Mouse (Mus musculus) forebrain, embryonic 12.5 days (tissue): ENCODE results near the gene Pla1a. TPM values are rescaled to one million over a fixed set of nuclear protein-coding genes. Genes with fewer than 3 reads are reported as not detected.
A peak's percentile ranks its signal among the peaks of the same experiment; 100 is the strongest.

Experiments
- ATAC-seq: fragments of 200-750 bp; cut with Nextera tagmentation; 2 replicates; pipeline ENCODE4 v1.8.0; 2017; ENCODE audit warnings: moderate TSS enrichment; ENCODE audit not compliant: low FRiP score
- H3K27ac ChIP-seq: fragments of 300-500 bp; sonication (generic); 2 replicates; pipeline ENCODE4 v1.5.1; 2016; ENCODE audit warnings: mild to moderate bottlenecking
- H3K27me3 ChIP-seq: fragments of 300-500 bp; sonication (generic); 2 replicates; pipeline ENCODE4 v1.6.1; 2016; ENCODE audit warnings: mild to moderate bottlenecking
- H3K36me3 ChIP-seq: fragments of 300-500 bp; sonication (generic); replicated peaks from 2 replicates; pipeline ENCODE4 v1.6.1; 2016; ENCODE audit warnings: mild to moderate bottlenecking
- H3K4me1 ChIP-seq: fragments of 300-500 bp; sonication (generic); 2 replicates; pipeline ENCODE4 v1.6.1; 2016
- H3K4me2 ChIP-seq: fragments of 300-500 bp; sonication (generic); 2 replicates; pipeline ENCODE4 v1.6.1; 2016; ENCODE audit warnings: mild to moderate bottlenecking, moderate library complexity
- H3K4me3 ChIP-seq: fragments of 300-500 bp; sonication (generic); replicated peaks from 2 replicates; pipeline ENCODE4 v1.5.1; 2016; ENCODE audit warnings: mild to moderate bottlenecking
- H3K9ac ChIP-seq: fragments of 300-500 bp; sonication (generic); 2 replicates; pipeline ENCODE4 v1.6.1; 2016; ENCODE audit warnings: mild to moderate bottlenecking
- H3K9me3 ChIP-seq: fragments of 300-500 bp; sonication (generic); 2 replicates; pipeline ENCODE4 v1.6.1; 2016
- WGBS: fragments of 180-500 bp; shearing (Covaris S2); methylation state at CpG from one replicate; pipeline ENCODE4 v1.1.7; 2016; 5-methylcytosine and 5-hydroxymethylcytosine counted together
- polyA plus RNA-seq: library from polyadenylated mRNA; unstranded; fragments of >200 nt; fragmentation: Nextera tagmentation; extraction: Ambion mirVana; gene quantifications from 2 replicates; pipeline ENCODE4 v1.2.1, GENCODE M21; 2016

Pla1a gene
- polyA plus RNA-seq, 1 experiment from 2014 or later: 0.15 TPM

DNA sequence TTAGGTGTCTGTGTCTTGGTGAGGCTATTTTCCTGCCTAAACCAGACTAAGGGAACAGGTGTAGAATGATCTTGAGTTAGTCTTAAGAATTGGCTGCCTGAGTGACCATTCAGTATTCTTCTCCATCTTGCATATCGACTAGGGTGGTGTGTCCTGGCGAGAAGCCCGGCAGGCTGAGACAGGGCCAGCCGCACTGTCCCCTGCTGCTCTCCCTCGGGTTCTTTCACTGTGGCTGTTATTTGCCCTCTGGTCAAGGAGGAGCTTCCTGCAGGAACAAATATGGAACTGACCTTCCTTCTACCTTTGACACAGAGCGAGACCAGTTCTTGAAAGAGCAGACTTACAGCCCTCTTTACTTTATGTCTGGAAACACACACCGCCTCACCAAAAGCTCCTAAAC is 80.9 kb downstream of the Pla1a start:
- H3K27me3 ChIP-seq: no peaks in the 10 kb centered on the region
- peaks cover 38% of the 10 kb centered on the region for H3K36me3 ChIP-seq
- H3K9me3 ChIP-seq: no peaks in the 10 kb centered on the region
- H3K4me1 ChIP-seq: peaks cover 10% of the 10 kb centered on the region
- no peak overlapping the region for H3K27ac ChIP-seq
- WGBS: 85% methylated on average over 7 of the region's 7 CpGs
- ATAC-seq: no peak
- no peak overlapping the region for H3K9ac ChIP-seq
- no peak overlapping the region for H3K4me3 ChIP-seq
- no peak overlapping the region for H3K4me2 ChIP-seq

DNA sequence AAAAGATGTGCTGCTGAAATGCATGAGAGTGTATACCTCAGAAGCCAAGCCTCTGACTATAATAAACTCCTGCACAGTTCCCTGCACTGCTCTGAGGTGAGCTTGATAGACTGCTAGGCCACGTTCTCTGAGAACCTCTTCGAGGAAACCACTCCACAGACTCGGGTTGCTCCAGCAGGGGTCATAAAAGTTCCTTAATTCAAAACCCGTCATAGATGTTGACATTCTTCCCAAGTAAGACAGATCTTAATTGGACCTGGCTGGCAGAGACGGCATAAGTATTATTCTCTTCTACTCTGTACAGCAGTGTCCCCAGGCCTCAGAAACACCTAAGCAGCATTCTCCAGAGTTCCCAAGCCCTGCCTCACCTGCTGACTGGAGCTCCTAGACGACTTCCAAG is 82.0 kb downstream of the Pla1a start:
- Histone ChIP-seq H3K9me3 (no peaks in the 10 kb centered on the region), H3K27ac (no peak overlapping the region), H3K36me3 (peaks cover 34% of the 10 kb centered on the region), H3K4me2 (no peak overlapping the region), H3K4me1 (peaks cover 10% of the 10 kb centered on the region), H3K4me3 (no peak overlapping the region), H3K27me3 (no peaks in the 10 kb centered on the region), H3K9ac (no peak overlapping the region)
- ATAC-seq: no peak
- WGBS: 89% methylated on average over 6 of the region's 6 CpGs

- Histone ChIP-seq H3K4me3 (no peak overlapping the region), H3K4me1 (peaks cover 10% of the 10 kb centered on the region), H3K36me3 (peaks cover 34% of the 10 kb centered on the region), H3K27me3 (no peaks in the 10 kb centered on the region), H3K9me3 (no peaks in the 10 kb centered on the region), H3K9ac (no peak overlapping the region), H3K27ac (no peak overlapping the region), H3K4me2 (no peak overlapping the region)
- ATAC-seq: no peak
- WGBS: 94% methylated on average over 7 of the region's 7 CpGs
Measured at GRCm38 (mm10) chr16:38350361-38350855, 82.5 kb downstream of the Pla1a start.

DNA sequence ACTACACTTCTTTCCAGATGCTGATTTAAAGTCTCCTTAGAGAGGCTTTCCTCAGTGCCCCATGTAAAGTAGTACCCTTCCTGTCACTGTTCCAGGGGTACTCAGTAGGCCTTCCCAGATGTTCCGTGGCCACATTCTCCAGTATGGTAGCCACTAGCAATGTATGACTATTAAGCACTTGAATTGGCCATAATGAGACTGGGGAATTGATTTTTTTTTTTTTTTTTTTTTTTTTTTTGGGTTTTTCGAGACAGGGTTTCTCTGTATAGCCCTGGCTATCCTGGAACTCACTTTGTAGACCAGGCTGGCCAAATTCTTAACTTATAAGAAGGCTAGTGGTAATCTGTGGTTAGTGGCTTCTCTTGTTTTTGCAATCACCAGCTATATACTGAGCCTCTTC is 83.1 kb downstream of the Pla1a start:
- Histone ChIP-seq H3K4me2 (no peak overlapping the region), H3K27ac (no peak overlapping the region), H3K9ac (no peak overlapping the region), H3K4me1 (peaks cover 10% of the 10 kb centered on the region), H3K36me3 (peaks cover 34% of the 10 kb centered on the region), H3K4me3 (no peak overlapping the region), H3K27me3 (no peaks in the 10 kb centered on the region), H3K9me3 (no peaks in the 10 kb centered on the region)
- WGBS: 85% methylated on average over 2 of the region's 2 CpGs
- ATAC-seq: no peak

DNA sequence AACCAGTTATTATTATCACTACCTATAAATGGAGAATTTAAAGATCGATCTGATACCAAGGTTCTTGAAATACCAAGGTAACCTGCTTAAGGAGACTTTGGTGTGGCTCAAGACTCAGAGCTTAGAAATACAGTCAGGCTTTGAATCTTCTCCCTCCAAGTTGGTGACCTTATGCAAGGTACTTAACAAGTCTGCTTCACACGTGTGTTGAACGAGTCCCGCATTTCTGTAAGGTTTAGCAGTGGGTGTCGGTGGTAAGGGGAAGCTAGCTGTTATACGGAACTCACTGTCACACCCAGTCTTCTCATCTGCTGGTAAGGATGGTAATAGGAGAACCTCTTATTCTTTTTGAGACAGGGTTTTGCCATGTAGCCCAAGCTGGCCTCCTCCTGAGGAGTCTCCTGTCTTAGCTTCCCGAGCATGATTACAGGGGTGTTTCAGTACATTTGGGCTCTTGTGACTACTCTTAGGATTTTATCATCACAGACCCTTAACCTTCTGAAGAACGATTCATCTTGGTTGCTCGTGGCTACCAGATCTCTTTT is 84.7 kb downstream of the Pla1a start:
- no peak overlapping the region for H3K4me2 ChIP-seq
- no peak overlapping the region for H3K4me3 ChIP-seq
- 90% methylated on average over 9 of the region's 9 CpGs for WGBS
- no peaks in the 10 kb centered on the region for H3K9me3 ChIP-seq
- no peak overlapping the region for H3K9ac ChIP-seq
- H3K4me1 ChIP-seq: peaks cover 10% of the 10 kb centered on the region
- no peak overlapping the region for H3K27ac ChIP-seq
- no peaks in the 10 kb centered on the region for H3K27me3 ChIP-seq
- H3K36me3 ChIP-seq: peaks cover 34% of the 10 kb centered on the region
- ATAC-seq: no peak

GRCm38 (mm10) chr16:38347588-38347987 is 85.4 kb downstream of the Pla1a start:
- 57% methylated on average over 6 of the region's 6 CpGs for WGBS
- peak overlapping the region; percentile 80 for H3K4me3 ChIP-seq
- ATAC-seq: no peak
- no peak overlapping the region for H3K27ac ChIP-seq
- peak overlapping the region; percentile 80; the same call in 1 of the 2 replicates for H3K9ac ChIP-seq
- H3K27me3 ChIP-seq: no peaks in the 10 kb centered on the region
- peak overlapping the region; percentile 65 for H3K4me2 ChIP-seq
- H3K4me1 ChIP-seq: peaks cover 10% of the 10 kb centered on the region
- H3K9me3 ChIP-seq: no peaks in the 10 kb centered on the region
- H3K36me3 ChIP-seq: peaks cover 34% of the 10 kb centered on the region

DNA sequence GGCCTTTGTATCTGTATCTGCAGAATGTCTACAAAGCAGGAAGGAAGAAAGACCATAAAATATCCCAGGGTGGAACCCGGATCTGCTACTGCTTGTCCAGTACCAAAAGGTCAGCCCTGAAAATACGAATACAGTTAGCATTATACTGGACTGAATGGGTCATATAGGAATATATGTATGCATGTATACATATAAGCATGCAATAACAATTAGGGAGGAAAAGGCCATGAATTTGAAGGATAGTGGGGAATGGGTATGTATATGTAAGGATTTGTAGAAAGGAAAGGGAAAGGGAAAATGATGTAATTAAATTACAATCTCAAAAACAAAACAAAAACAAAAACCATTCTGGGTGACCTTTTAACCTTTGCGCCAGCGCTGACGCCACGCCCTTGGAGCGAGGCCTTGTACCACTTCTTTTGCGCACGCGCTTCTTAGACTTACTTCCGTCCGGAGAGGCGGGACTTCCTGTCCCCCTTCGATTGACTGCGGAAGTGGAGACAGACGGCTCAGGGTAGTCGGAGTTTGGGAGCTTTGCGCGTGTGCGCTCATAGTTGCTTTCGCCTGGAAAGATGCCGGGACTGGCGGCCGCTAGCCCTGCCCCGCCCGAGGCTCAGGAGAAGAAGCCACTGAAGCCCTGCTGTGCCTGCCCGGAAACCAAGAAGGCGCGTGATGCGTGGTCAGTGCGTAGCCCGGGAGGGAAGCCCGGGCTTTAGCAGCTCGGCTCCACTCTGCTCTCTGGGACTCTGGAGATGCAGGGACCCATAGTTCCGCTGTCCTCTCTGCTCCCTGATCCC is 86.2 kb downstream of the Pla1a start, which contains the start of the genes Cox17 and Gm21987:
Gene Cox17 (plus strand): TSS at position 463 of the 797 bp plus-strand sequence.
Gene Gm21987 (plus strand): TSS at position 512 of the 797 bp plus-strand sequence.
- peak within 1 kb of the TSS; percentile 65 for H3K4me2 ChIP-seq
- no peaks in the 10 kb centered on the region for H3K9me3 ChIP-seq
- H3K4me1 ChIP-seq: peaks cover 14% of the 10 kb centered on the region
- peaks cover 27% of the 10 kb centered on the region for H3K36me3 ChIP-seq
- H3K27me3 ChIP-seq: no peaks in the 10 kb centered on the region
- peak within 1 kb of the TSS; percentile 80 for H3K9ac ChIP-seq
- H3K27ac ChIP-seq: peak within 1 kb of the TSS; percentile 85
- WGBS: 2% methylated on average over 35 of the region's 35 CpGs
- peak within 1 kb of the TSS; percentile 80 for H3K4me3 ChIP-seq
- ATAC-seq: peak; percentile 97

Other genes with a start within 250 kb of the Pla1a start
- gene Nr1i2, start 138.3 kb downstream of the Pla1a start, polyA plus RNA-seq: not detected in 2 replicates
- 0.56 and 0.60 TPM in 2 replicates for gene Maats1, start 91.0 kb downstream of the Pla1a start, polyA plus RNA-seq
- 141 and 144 TPM in 2 replicates for gene Cox17, start 86.2 kb downstream of the Pla1a start, polyA plus RNA-seq
- not detected in 2 replicates for gene Gm21987, start 86.1 kb downstream of the Pla1a start, polyA plus RNA-seq
- gene Popdc2, start 70.9 kb downstream of the Pla1a start, polyA plus RNA-seq: 0.49 and 0.50 TPM in 2 replicates
- 140 and 142 TPM in 2 replicates for gene Adprh, start 19.6 kb upstream of the Pla1a start, polyA plus RNA-seq
- gene Cd80, start 22.4 kb upstream of the Pla1a start, polyA plus RNA-seq: 0.59 and 0.77 TPM in 2 replicates
- gene Timmdc1, start 89.5 kb upstream of the Pla1a start, polyA plus RNA-seq: 30.5 and 37.0 TPM in 2 replicates
- 72.7 and 78.4 TPM in 2 replicates for gene Poglut1, start 117.1 kb upstream of the Pla1a start, polyA plus RNA-seq
- 57.4 and 70.5 TPM in 2 replicates for gene Tmem39a, start 125.6 kb upstream of the Pla1a start, polyA plus RNA-seq